Mouse (Mus musculus) heart, embryonic 16.5 days (tissue): ENCODE measurements at regions not wholly inside any gene's neighbourhood (a gene's known extent, or its start where the extent isn't known, plus 50 kb on each side); places are given as distances from the start of the nearest gene placed in this dataset.

Experiments used
- ATAC-seq: fragments of 200-750 bp; cut with Nextera tagmentation; replicated peaks from 2 replicates; pipeline ENCODE4 v1.8.0; 2017; ENCODE audit warnings: moderate number of reproducible peaks; ENCODE audit not compliant: insufficient read depth, low FRiP score; ENCODE audit errors: extremely low read depth
- H3K27ac ChIP-seq: fragments of 300-500 bp; sonication (generic); 2 replicates; pipeline ENCODE4 v1.5.1; 2014; ENCODE audit warnings: mild to moderate bottlenecking, low read length, control low read depth, moderate library complexity
- H3K27me3 ChIP-seq: fragments of 300-500 bp; sonication (generic); 2 replicates; pipeline ENCODE4 v1.6.1; 2014; ENCODE audit warnings: low read length, mixed read lengths; ENCODE audit not compliant: control insufficient read depth, insufficient read depth
- H3K36me3 ChIP-seq: fragments of 300-500 bp; sonication (generic); 2 replicates; pipeline ENCODE4 v1.6.1; 2014; ENCODE audit not compliant: control insufficient read depth, insufficient read depth
- H3K4me1 ChIP-seq: fragments of 300-500 bp; sonication (generic); 2 replicates; pipeline ENCODE4 v1.6.1; 2014; ENCODE audit warnings: low read length, mixed read lengths; ENCODE audit not compliant: control insufficient read depth, insufficient read depth
- H3K4me2 ChIP-seq: fragments of 300-500 bp; sonication (generic); 2 replicates; pipeline ENCODE4 v1.6.1; 2014; ENCODE audit warnings: low read depth, mild to moderate bottlenecking, control low read depth, low read length
- H3K4me3 ChIP-seq: fragments of 300-500 bp; sonication (generic); 2 replicates; pipeline ENCODE4 v1.5.1; 2014; ENCODE audit warnings: mild to moderate bottlenecking, control low read depth, low read length
- H3K9ac ChIP-seq: fragments of 300-500 bp; sonication (generic); 2 replicates; pipeline ENCODE4 v1.6.1; 2014; ENCODE audit warnings: low read length, control low read depth
- H3K9me3 ChIP-seq: fragments of 300-500 bp; sonication (generic); replicated peaks from 2 replicates; pipeline ENCODE4 v1.6.1; 2016; ENCODE audit warnings: low read length; ENCODE audit not compliant: control insufficient read depth
- WGBS: fragments of 180-500 bp; shearing (Covaris S2); extraction: QIAGEN DNeasy Blood & Tissue Kit; methylation state at CpG from one replicate; pipeline ENCODE4 v1.1.7; 2014; 5-methylcytosine and 5-hydroxymethylcytosine counted together

- Histone ChIP-seq H3K4me1 (0 out of 2 replicates have a peak, but pooled peaks cover 8% of the 10 kb centered on the region), H3K27me3 (no peaks in the 10 kb centered on the region), H3K36me3 (no peaks in the 10 kb centered on the region), H3K27ac (peak overlapping the region; percentile 3; the same call in 1 of the 2 replicates), H3K9me3 (peaks cover 9% of the 10 kb centered on the region), H3K4me2 (no peak overlapping the region), H3K4me3 (no peak overlapping the region), H3K9ac (no peak overlapping the region)
- WGBS = 30% methylated on average over 5 of the region's 5 CpGs
- peak; percentile 65 for ATAC-seq
Observed at GRCm38 (mm10) chr17:84044472-84044936, 143.2 kb downstream of the Zfp36l2 start.

- Histone ChIP-seq H3K27ac (no peak overlapping the region), H3K36me3 (no peaks in the 10 kb centered on the region), H3K9me3 (peaks cover 9% of the 10 kb centered on the region), H3K27me3 (no peaks in the 10 kb centered on the region), H3K4me3 (no peak overlapping the region), H3K4me1 (peaks cover 13% of the 10 kb centered on the region), H3K4me2 (no peak overlapping the region), H3K9ac (no peak overlapping the region)
- WGBS = 89% methylated on average over 2 of the region's 2 CpGs
- ATAC-seq = no peak
Observed at GRCm38 (mm10) chr17:84043102-84043501, 144.6 kb downstream of the Zfp36l2 start.

DNA sequence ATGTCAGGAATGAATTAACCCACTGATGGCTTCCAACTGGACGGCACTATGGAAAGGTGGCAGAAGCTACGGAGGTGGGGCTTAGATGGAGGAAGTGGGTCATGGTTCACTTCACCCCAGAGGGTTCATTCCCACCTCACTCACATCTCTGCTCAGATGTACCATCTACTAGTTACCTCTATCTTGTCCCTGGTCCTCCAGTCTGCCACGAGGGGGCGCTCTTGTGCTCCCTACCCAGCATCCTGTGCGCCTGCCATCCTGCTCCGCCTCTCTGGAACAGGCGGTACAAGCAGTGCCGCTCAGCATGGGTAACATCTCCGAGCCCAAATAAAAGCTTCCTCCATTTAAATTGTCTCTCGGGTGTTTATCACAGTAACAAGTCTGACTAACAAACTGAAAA lies 148.3 kb downstream of the Zfp36l2 start:
- WGBS = 79% methylated on average over 10 of the region's 10 CpGs
- Histone ChIP-seq H3K4me3 (no peak overlapping the region), H3K4me1 (peaks cover 17% of the 10 kb centered on the region), H3K9ac (no peak overlapping the region), H3K4me2 (no peak overlapping the region), H3K36me3 (no peaks in the 10 kb centered on the region), H3K27me3 (no peaks in the 10 kb centered on the region), H3K9me3 (no peaks in the 10 kb centered on the region), H3K27ac (no peak overlapping the region)
- no peak for ATAC-seq

- H3K4me3 ChIP-seq = no peak overlapping the region
- H3K36me3 ChIP-seq = no peaks in the 10 kb centered on the region
- H3K27me3 ChIP-seq = no peaks in the 10 kb centered on the region
- H3K9ac ChIP-seq = 0 out of 2 replicates have a peak overlapping the region, but pooled peaks have one; percentile 8
- peak overlapping the region; percentile 65 for H3K27ac ChIP-seq
- peaks cover 13% of the 10 kb centered on the region for H3K4me1 ChIP-seq
- H3K9me3 ChIP-seq = no peaks in the 10 kb centered on the region
- 44% methylated on average over 11 of the region's 11 CpGs for WGBS
- ATAC-seq = 0 out of 2 replicates have a peak, but pooled peaks have one; percentile 30
- no peak overlapping the region for H3K4me2 ChIP-seq
Observed at GRCm38 (mm10) chr17:84037580-84038304, 150.0 kb downstream of the Zfp36l2 start.

DNA sequence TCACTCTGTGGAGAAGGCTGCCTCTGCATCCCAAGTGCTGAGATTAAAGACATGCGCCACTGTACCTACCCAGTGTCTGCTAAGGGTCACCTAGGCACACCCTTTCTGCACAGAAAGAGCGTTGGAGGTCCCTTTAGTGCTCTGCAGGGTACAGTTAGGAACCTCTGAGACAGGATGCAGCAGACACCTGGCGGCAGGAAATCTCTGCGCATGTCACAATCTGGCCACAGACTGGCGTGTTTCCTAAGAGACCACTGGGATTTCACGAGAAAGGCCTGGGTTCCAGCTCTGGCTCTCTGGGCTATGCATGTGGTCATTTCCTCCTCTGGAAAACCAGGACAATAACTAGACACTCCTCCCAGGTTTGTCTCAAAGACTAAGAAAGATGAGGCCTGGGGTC lies 151.7 kb downstream of the Zfp36l2 start:
- Histone ChIP-seq H3K9me3 (no peaks in the 10 kb centered on the region), H3K27me3 (no peaks in the 10 kb centered on the region)
- WGBS = 62% methylated on average over 6 of the region's 6 CpGs

DNA sequence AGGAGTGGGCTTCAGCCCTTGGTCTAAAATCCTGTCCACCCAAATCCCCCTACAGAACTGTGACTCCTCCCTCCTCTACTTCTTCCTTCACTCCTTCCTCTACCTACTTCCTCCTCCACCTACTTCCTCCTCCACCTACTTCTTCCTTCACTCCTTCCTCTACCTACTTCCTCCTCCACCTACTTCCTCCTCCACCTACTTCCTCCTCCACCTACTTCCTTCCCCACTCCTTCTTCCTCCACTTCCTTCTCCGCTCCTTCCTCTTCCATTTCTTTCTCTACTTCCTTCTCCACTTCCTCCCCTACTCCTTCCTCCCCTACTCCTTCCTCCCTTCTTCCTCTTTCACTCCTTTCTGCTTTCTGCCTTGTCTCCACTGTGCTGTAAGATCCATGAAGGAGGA lies 152.9 kb downstream of the Zfp36l2 start:
- H3K27me3 ChIP-seq = no peaks in the 10 kb centered on the region
- no peak for ATAC-seq
- 100% methylated on average over 1 of the region's 1 CpGs for WGBS
- no peak overlapping the region for H3K27ac ChIP-seq
- no peak overlapping the region for H3K9ac ChIP-seq
- no peak overlapping the region for H3K4me2 ChIP-seq
- H3K4me1 ChIP-seq = peaks cover 16% of the 10 kb centered on the region
- H3K36me3 ChIP-seq = no peaks in the 10 kb centered on the region
- no peak overlapping the region for H3K4me3 ChIP-seq
- no peaks in the 10 kb centered on the region for H3K9me3 ChIP-seq

More for the DNA sequence above, 151.7 kb downstream of the Zfp36l2 start:
- no peak for ATAC-seq
- Histone ChIP-seq H3K4me3 (no peak overlapping the region), H3K4me2 (no peak overlapping the region), H3K27ac (peak overlapping the region; percentile 49), H3K36me3 (no peaks in the 10 kb centered on the region), H3K9ac (no peak overlapping the region), H3K4me1 (peaks cover 16% of the 10 kb centered on the region)

DNA sequence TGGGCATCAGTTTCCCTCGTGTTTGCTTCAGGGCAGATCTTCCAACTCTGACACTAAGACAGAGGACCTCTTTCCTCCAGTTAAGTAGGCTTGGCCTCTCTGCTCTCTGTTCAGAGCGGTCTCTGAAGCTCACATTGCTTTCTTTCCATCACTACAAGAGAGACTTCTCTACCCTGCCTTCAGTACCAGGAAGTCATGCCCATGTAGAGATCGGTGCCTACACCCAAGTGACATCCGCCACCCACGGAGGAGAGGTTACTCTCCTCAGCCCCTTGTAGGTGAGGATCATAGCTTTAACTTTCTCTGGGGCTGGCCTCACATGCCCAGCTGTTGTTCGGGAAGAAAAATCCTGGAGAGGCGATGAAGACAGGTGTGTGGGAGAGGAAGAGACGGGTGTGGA lies 155.3 kb downstream of the Zfp36l2 start:
- Histone ChIP-seq H3K9me3 (no peaks in the 10 kb centered on the region), H3K27ac (no peak overlapping the region), H3K4me1 (peaks cover 8% of the 10 kb centered on the region), H3K27me3 (no peaks in the 10 kb centered on the region), H3K9ac (no peak overlapping the region), H3K4me3 (no peak overlapping the region), H3K4me2 (no peak overlapping the region), H3K36me3 (no peaks in the 10 kb centered on the region)
- WGBS = 86% methylated on average over 8 of the region's 8 CpGs
- ATAC-seq = no peak

GRCm38 (mm10) chr17:84031833-84032232 lies 155.9 kb downstream of the Zfp36l2 start:
- Histone ChIP-seq H3K36me3 (no peaks in the 10 kb centered on the region), H3K4me3 (no peak overlapping the region), H3K9ac (no peak overlapping the region), H3K4me2 (no peak overlapping the region), H3K4me1 (peaks cover 5% of the 10 kb centered on the region), H3K27ac (0 out of 2 replicates have a peak overlapping the region, but pooled peaks have one; percentile 23), H3K27me3 (no peaks in the 10 kb centered on the region), H3K9me3 (no peaks in the 10 kb centered on the region)
- ATAC-seq = no peak
- 64% methylated on average over 4 of the region's 4 CpGs for WGBS

DNA sequence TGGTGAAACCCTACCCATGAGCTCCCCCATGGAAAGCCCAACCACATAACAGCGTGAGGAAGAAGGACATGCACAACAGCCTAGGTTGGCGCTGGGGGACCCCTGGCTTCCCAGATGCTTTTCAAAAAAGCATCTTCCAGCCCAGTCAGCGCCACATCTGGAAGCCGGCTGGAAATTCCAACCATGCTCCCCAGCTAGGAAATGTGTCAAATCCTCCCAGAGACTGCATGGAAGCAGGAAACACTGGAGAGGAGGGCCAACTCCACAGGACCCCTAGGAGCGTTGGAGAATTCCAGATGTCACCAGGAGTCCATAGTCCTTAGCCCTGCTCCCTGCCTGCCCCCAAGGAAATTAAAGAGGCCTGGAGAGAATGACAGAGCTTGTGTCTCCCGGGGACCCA lies 156.4 kb downstream of the Zfp36l2 start:
- no peak overlapping the region for H3K4me3 ChIP-seq
- no peak overlapping the region for H3K4me2 ChIP-seq
- no peaks in the 10 kb centered on the region for H3K27me3 ChIP-seq
- no peaks in the 10 kb centered on the region for H3K9me3 ChIP-seq
- no peaks in the 10 kb centered on the region for H3K36me3 ChIP-seq
- 0 out of 2 replicates have a peak overlapping the region, but pooled peaks have one; percentile 23 for H3K27ac ChIP-seq
- H3K4me1 ChIP-seq = peaks cover 7% of the 10 kb centered on the region
- ATAC-seq = no peak
- 65% methylated on average over 6 of the region's 6 CpGs for WGBS
- H3K9ac ChIP-seq = no peak overlapping the region
